Mouse (Mus musculus): ENCODE data around the gene Blcap.

DNA sequence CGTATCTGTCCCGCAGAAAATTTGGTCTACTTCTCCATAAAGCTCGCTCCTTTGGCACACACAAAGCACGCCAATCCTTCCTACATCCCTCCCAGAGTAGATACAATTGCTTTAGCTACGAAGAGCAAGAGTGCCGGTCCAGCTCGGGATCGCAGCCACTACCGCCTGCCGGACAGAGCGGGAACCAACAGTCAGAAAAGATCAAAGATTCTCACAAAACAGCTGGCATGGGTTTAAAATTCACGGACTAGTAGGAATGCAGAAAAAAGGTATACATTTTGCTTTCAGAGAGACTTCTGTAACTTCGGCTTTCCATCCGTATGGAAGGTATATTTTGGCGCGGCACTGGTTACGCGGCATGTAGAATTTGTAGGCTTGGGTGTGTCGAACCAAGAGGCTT is 11.6 kb downstream of the Blcap start:
- TF ChIP-seq POLR2A (IDR thresholded peaks at IDR 0.05; ENCODE audit: borderline replicate concordance, extremely low read depth, insufficient read depth, insufficient read length, poor library complexity, severe bottlenecking) (no peak), CTCF (IDR thresholded peaks at IDR 0.05; ENCODE audit: borderline replicate concordance, extremely low read depth, insufficient read depth, insufficient read length) (peak; percentile 34; the same call in 1 of the 2 replicates)
